Mouse (Mus musculus) hindbrain, embryonic 14.5 days (tissue): ENCODE results near the gene Adarb2. TPM values are rescaled to one million over a fixed set of nuclear protein-coding genes. Genes with fewer than 3 reads are reported as not detected.

Source experiments
- ATAC-seq: fragments of 200-750 bp; cut with Nextera tagmentation; 2 replicates; pipeline ENCODE4 v1.8.0; 2017; ENCODE audit warnings: moderate number of reproducible peaks, mild to moderate bottlenecking, moderate TSS enrichment, moderate library complexity; ENCODE audit not compliant: low FRiP score
- DNase-seq: peaks from one replicate; pipeline ENCODE4 v3.0.0-alpha.2; 2015; ENCODE audit warnings: low spot score
- H3K27ac ChIP-seq: fragments of 300-500 bp; sonication (generic); 2 replicates; pipeline ENCODE4 v1.5.1; 2014; ENCODE audit warnings: mild to moderate bottlenecking, moderate library complexity
- H3K27me3 ChIP-seq: fragments of 300-500 bp; sonication (generic); 2 replicates; pipeline ENCODE4 v1.6.1; 2014; ENCODE audit warnings: mild to moderate bottlenecking, low read length, mixed read lengths; ENCODE audit not compliant: control insufficient read depth, insufficient read depth
- H3K36me3 ChIP-seq: fragments of 300-500 bp; sonication (generic); replicated peaks from 2 replicates; pipeline ENCODE4 v1.6.1; 2014; ENCODE audit not compliant: control insufficient read depth, insufficient read depth
- H3K4me1 ChIP-seq: fragments of 300-500 bp; sonication (generic); replicated peaks from 2 replicates; pipeline ENCODE4 v1.6.1; 2014; ENCODE audit warnings: antibody characterized with exemption, low read length, mixed read lengths; ENCODE audit not compliant: control insufficient read depth, insufficient read depth
- H3K4me2 ChIP-seq: fragments of 300-500 bp; sonication (generic); replicated peaks from 2 replicates; pipeline ENCODE4 v1.6.1; 2014; ENCODE audit warnings: mild to moderate bottlenecking, moderate library complexity
- H3K4me3 ChIP-seq: fragments of 300-500 bp; sonication (generic); replicated peaks from 2 replicates; pipeline ENCODE4 v1.5.1; 2014; ENCODE audit warnings: mild to moderate bottlenecking, low read length
- H3K9ac ChIP-seq: fragments of 300-500 bp; sonication (generic); 2 replicates; pipeline ENCODE4 v1.6.1; 2014
- H3K9me3 ChIP-seq: fragments of 300-500 bp; sonication (generic); 2 replicates; pipeline ENCODE4 v1.6.1; 2016; ENCODE audit warnings: low read length; ENCODE audit not compliant: control insufficient read depth
- WGBS: fragments of 180-500 bp; shearing (Covaris S2); extraction: QIAGEN DNeasy Blood & Tissue Kit; methylation state at CpG from one replicate; pipeline ENCODE4 v1.1.7; 2014; 5-methylcytosine and 5-hydroxymethylcytosine counted together
- polyA plus RNA-seq: library from polyadenylated mRNA; unstranded; fragments of >200 nt; fragmentation: Nextera tagmentation; extraction: Ambion mirVana; gene quantifications from 2 replicates; pipeline ENCODE4 v1.2.1, GENCODE M21; 2014

Gene Adarb2
- polyA plus RNA-seq, 1 experiment from 2014 or later = 27.5 TPM

DNA sequence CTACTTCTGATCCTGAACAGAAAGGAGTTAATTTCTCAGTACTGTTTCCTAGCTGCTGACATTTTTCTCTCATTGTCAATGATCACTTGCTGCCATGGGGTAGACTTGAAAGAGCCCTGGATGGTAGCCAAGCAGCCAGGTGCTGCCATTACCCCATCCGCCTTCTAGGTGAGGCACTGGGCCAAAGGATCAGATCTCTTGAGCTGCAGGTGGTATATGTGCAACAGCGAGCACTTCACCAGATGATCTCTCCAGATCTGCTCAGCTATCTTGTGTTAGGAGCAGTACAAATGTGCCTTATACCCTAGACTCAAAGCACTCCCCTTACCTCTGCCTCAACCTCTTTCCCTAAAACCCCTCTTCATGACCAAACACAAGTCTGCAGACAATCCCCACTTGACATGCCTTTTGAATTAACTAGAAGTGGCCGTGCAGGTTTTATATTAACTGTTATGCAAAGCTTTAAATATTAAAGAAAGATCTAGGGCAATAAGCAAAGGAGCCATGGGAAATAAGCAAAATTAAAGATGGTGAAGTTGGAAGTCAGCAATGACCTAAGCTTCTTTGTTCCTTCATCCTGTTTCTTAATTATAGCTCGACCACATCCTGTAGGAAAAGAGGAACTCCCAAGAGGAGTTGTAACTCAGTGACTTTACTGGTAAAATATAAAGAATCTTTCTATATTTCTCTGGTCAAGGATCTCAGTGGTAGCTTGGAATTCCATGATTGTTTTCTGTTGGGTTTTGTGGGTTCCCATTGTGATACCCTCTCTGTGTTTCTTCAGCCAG is 69.7 kb downstream of the Adarb2 start:
- Histone ChIP-seq H3K27me3 (no peaks in the 10 kb centered on the region), H3K4me1 (no peaks in the 10 kb centered on the region), H3K9me3 (no peaks in the 10 kb centered on the region), H3K27ac (no peak overlapping the region), H3K4me3 (no peak overlapping the region), H3K4me2 (no peak overlapping the region), H3K36me3 (no peaks in the 10 kb centered on the region), H3K9ac (no peak overlapping the region)
- ATAC-seq (no peak), DNase-seq (no peak)
- 72% methylated on average over 4 of the region's 4 CpGs for WGBS

GRCm38 (mm10) chr13:8283116-8283515 is 80.5 kb downstream of the Adarb2 start:
- no peaks in the 10 kb centered on the region for H3K4me1 ChIP-seq
- ATAC-seq (no peak), DNase-seq (no peak)
- H3K4me3 ChIP-seq = no peak overlapping the region
- no peak overlapping the region for H3K9ac ChIP-seq
- H3K36me3 ChIP-seq = no peaks in the 10 kb centered on the region
- H3K27me3 ChIP-seq = no peaks in the 10 kb centered on the region
- WGBS = 76% methylated on average over 2 of the region's 2 CpGs
- H3K27ac ChIP-seq = no peak overlapping the region
- H3K9me3 ChIP-seq = no peaks in the 10 kb centered on the region
- no peak overlapping the region for H3K4me2 ChIP-seq

DNA sequence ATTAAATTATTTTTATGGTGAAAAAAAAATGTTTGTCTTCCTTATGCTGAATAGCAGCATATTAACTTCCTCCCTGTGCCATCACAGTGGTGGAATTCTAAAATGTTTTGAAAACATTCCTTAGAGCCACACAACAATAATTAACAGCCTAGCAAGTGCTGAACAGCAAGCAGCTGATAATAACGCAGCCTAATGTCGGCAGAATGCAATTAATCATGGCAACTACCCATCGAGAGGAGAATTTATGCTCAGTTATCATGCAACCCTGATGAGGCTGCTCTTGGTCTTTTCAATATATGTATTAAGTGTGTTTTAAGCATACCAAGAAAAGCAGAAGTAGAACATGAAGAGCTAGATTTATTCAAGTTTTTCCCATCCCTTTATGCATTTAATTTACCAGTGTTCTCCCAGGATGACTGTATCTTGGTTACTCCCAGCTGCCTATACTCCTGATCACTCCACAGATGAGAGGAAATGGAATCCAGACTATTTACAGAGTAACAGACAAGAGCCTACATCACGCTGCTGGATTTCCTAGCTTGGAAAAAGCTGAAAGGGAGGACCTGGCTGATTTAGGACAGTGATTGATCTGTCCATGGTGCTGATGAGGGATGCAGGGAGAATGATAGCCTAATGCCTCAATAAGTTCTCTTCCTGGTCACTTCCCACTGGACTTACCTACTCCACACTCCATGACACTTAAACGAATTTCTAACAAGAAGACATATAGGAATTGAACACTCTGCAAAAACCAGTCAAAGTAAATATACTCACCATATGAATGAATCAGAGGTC is 113.9 kb downstream of the Adarb2 start:
- peak; percentile 51; the same call in 1 of the 2 replicates for ATAC-seq
- WGBS = 34% methylated on average over 5 of the region's 5 CpGs
- no peak overlapping the region for H3K9ac ChIP-seq

DNA sequence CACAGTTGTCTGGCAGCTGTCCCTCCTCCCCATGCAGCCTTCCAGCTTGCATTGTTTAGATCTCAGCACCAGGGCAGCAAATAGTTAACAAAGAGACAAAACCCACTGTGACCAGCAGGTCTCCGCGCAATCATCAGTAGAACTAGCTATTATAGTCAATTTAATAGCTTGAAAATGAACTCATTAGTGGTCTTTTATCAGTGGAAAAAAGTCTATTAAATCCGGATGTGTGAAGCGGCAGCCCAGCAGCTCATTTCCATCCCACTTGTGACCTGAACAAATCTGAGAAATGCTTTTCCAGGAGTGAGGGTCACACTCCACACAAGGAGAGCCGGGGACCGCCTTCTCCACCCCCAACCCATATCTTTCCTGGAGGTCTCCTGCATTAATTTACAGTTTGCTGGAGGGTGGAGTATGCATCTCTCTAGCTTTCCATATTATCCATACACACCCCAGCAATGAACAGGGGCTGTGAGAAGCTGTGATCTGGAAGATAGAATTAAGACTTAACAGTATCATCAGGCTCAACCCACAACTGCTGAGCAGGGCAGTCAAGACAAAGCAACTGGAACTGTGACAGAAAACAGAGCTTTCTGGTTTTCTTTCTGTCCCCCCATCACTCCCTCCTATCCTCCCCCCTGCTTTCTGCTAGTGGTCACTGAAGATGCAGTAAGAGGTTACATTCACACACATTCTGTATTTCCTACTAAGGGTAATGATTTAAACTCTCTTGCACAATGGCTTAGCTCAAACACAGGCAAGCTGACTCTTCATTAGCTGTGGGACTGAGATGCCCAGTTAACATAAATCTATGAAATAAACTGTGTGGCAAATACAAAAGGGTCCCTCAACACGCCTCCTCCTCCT is 131.2 kb downstream of the Adarb2 start:
- peak; percentile 77 for ATAC-seq
- Histone ChIP-seq H3K27me3 (no peaks in the 10 kb centered on the region), H3K27ac (peak overlapping the region; percentile 80), H3K9me3 (no peaks in the 10 kb centered on the region), H3K36me3 (no peaks in the 10 kb centered on the region), H3K4me3 (no peak overlapping the region), H3K9ac (no peak overlapping the region), H3K4me2 (peak overlapping the region; percentile 19), H3K4me1 (peaks cover 27% of the 10 kb centered on the region)
- WGBS = 10% methylated on average over 7 of the region's 7 CpGs
- DNase-seq = peak; percentile 45

More for the DNA sequence above, 113.9 kb downstream of the Adarb2 start:
- no peak overlapping the region for H3K4me2 ChIP-seq
- H3K4me3 ChIP-seq = no peak overlapping the region
- H3K27ac ChIP-seq = no peak overlapping the region
- H3K4me1 ChIP-seq = 0 out of 2 replicates have a peak, but pooled peaks cover 7% of the 10 kb centered on the region
- H3K36me3 ChIP-seq = no peaks in the 10 kb centered on the region
- no peaks in the 10 kb centered on the region for H3K27me3 ChIP-seq
- no peak for DNase-seq
- no peaks in the 10 kb centered on the region for H3K9me3 ChIP-seq

GRCm38 (mm10) chr13:8334580-8334979 is 131.9 kb downstream of the Adarb2 start:
- H3K9ac ChIP-seq = no peak overlapping the region
- no peak overlapping the region for H3K4me2 ChIP-seq
- no peaks in the 10 kb centered on the region for H3K27me3 ChIP-seq
- ATAC-seq (0 out of 2 replicates have a peak, but pooled peaks have one; percentile 19), DNase-seq (no peak)
- H3K36me3 ChIP-seq = no peaks in the 10 kb centered on the region
- H3K27ac ChIP-seq = peak overlapping the region; percentile 80
- 42% methylated on average over 4 of the region's 4 CpGs for WGBS
- peaks cover 30% of the 10 kb centered on the region for H3K4me1 ChIP-seq
- no peaks in the 10 kb centered on the region for H3K9me3 ChIP-seq
- no peak overlapping the region for H3K4me3 ChIP-seq

GRCm38 (mm10) chr13:8341086-8341807 is 138.6 kb downstream of the Adarb2 start:
- ATAC-seq = peak; percentile 50
- Histone ChIP-seq H3K4me2 (no peak overlapping the region), H3K27me3 (no peaks in the 10 kb centered on the region), H3K36me3 (no peaks in the 10 kb centered on the region), H3K27ac (no peak overlapping the region), H3K9me3 (no peaks in the 10 kb centered on the region), H3K9ac (no peak overlapping the region), H3K4me3 (no peak overlapping the region), H3K4me1 (peaks cover 12% of the 10 kb centered on the region; the same call in 1 of the 2 replicates)
- 53% methylated on average over 5 of the region's 5 CpGs for WGBS
- DNase-seq = peak; percentile 37

- H3K9ac ChIP-seq = no peak overlapping the region
- ATAC-seq (no peak), DNase-seq (no peak)
- no peaks in the 10 kb centered on the region for H3K27me3 ChIP-seq
- no peaks in the 10 kb centered on the region for H3K36me3 ChIP-seq
- H3K27ac ChIP-seq = no peak overlapping the region
- no peak overlapping the region for H3K4me3 ChIP-seq
- WGBS = 75% methylated on average over 7 of the region's 7 CpGs
- no peaks in the 10 kb centered on the region for H3K4me1 ChIP-seq
- no peak overlapping the region for H3K4me2 ChIP-seq
- no peaks in the 10 kb centered on the region for H3K9me3 ChIP-seq
These were observed 144.5 kb downstream of the Adarb2 start for GRCm38 (mm10) chr13:8347147-8347546.

GRCm38 (mm10) chr13:8352341-8352740 is 149.7 kb downstream of the Adarb2 start:
- no peaks in the 10 kb centered on the region for H3K9me3 ChIP-seq
- H3K36me3 ChIP-seq = no peaks in the 10 kb centered on the region
- no peak overlapping the region for H3K27ac ChIP-seq
- no peak for ATAC-seq
- no peaks in the 10 kb centered on the region for H3K27me3 ChIP-seq
- no peak for DNase-seq
- no peak overlapping the region for H3K4me2 ChIP-seq
- no peaks in the 10 kb centered on the region for H3K4me1 ChIP-seq
- H3K4me3 ChIP-seq = no peak overlapping the region
- no peak overlapping the region for H3K9ac ChIP-seq
